8 mouse cellular contexts compared by ENCODE assay signal in genomic region chr1:59670641-59671168, GRCm38 (mm10). TPM values are rescaled to one million over a fixed set of nuclear protein-coding genes. Genes with fewer than 3 reads are reported as not detected.
DNase-seq lines count a peak whose midpoint lies in the region; ATAC-seq and TF ChIP-seq lines count a peak whose summit lies in the region.

Sumo1 (minus strand) TSS chr1:59670834.

- in situ Hi-C loops in Patski (cut with MboI; ENCODE audit: low pct_unique_long_range_greater_than_20kb): no loop called here

- H3K36me3 ChIP-seq in hindbrain, embryonic 13.5 days: peaks cover 2% of the 10 kb centered on the region; the same call in 1 of the 2 replicates

- peak within 1 kb of the TSS; percentile 99 for H3K9ac ChIP-seq in hindbrain, embryonic 13.5 days

- no peak for DNase-seq in Patski (ENCODE audit: low read depth, low spot score)
- DNase-seq in cerebellum, postnatal 14 days: peak; percentile 89
- DNase-seq in frontal cortex, postnatal 14 days (ENCODE audit: low spot score in 2 of 2): peak; percentile 81 to 84
- peak; percentile 75 to 80 for DNase-seq in layer of hippocampus, postnatal 25 days (ENCODE audit: extremely low spot score in 1 of 2, low spot score in 1 of 2)
- peak; percentile 89 for DNase-seq in lung, postnatal 25 days (ENCODE audit: low spot score)
- DNase-seq in retina, embryonic 14.5 days (ENCODE audit: low spot score): peak; percentile 91
- peak; percentile 89 for DNase-seq in thymus, postnatal 4 days

- ATAC-seq in Patski: peak; percentile 85
- peak; percentile 97 for ATAC-seq in hindbrain, embryonic 13.5 days (ENCODE audit: low FRiP score)

- H3K4me3 ChIP-seq in hindbrain, embryonic 13.5 days: peak within 1 kb of the TSS; percentile 98

- POLR2A ChIA-PET in Patski (lab: Charles Lee): no interaction called here

- H3K9me3 ChIP-seq in hindbrain, embryonic 13.5 days: no peaks in the 10 kb centered on the region

- no peaks in the 10 kb centered on the region for H3K27me3 ChIP-seq in Patski
- no peaks in the 10 kb centered on the region for H3K27me3 ChIP-seq in hindbrain, embryonic 13.5 days

- H3K4me1 ChIP-seq in hindbrain, embryonic 13.5 days (replicated peaks): peaks cover 29% of the 10 kb centered on the region

- peak within 1 kb of the TSS; percentile 96 for H3K27ac ChIP-seq in hindbrain, embryonic 13.5 days

- no peak for TF ChIP-seq CTCF in Patski (IDR thresholded peaks at IDR 0.05)

- CTCF ChIA-PET in Patski (lab: Charles Lee): no interaction called here

- H3K4me2 ChIP-seq in hindbrain, embryonic 13.5 days: peak within 1 kb of the TSS; percentile 76

- under 1% methylated on average over 33 of the region's 36 CpGs for WGBS in hindbrain, embryonic 13.5 days

RNA-seq across cellular contexts. Expression of gene Sumo1, which starts in this region (rescaled TPM):
- 173 TPM for polyA plus RNA-seq in Patski (2021)
- polyA plus RNA-seq in hindbrain, embryonic 13.5 days (2015; fragmentation: Nextera tagmentation; extraction: Ambion mirVana): 410 and 416 TPM in 2 replicates
- total RNA-seq in layer of hippocampus, postnatal 25 days (2021): 100 to 1,000 TPM; 113 to 114 TPM
